Mouse (Mus musculus) frontal cortex, adult 2 months (tissue): Measurements from ENCODE around the gene Cdc25a. TPM values are rescaled to one million over a fixed set of nuclear protein-coding genes. Genes with fewer than 3 reads are reported as not detected.

Experiments used
- DNase-seq, 2 experiments: peaks; one replicate each; pipeline ENCODE4 v3.0.0; 2022; ENCODE audit warnings: low spot score in 1 of 2; ENCODE audit errors: extremely low spot score in 1 of 2
- polyA plus RNA-seq: library from polyadenylated mRNA; depleted of rRNA; stranded (reverse); fragments of >200 nt; gene quantifications from 2 replicates; pipeline ENCODE4 v1.2.3, GENCODE M21; 2012; rRNA removed

Cdc25a gene
- polyA plus RNA-seq, 1 experiment = 4.3 TPM

GRCm38 (mm10) chr9:109931257-109932171 is 56.1 kb downstream of the Cdc25a start, which contains the start of gene Map4:
Gene Map4, plus strand, starts transcription at chr9:109931460.
- peak; percentile 96 to 98 for DNase-seq

GRCm38 (mm10) chr9:109932361-109932755 is 57.0 kb downstream of the Cdc25a start:
- no peak for DNase-seq

GRCm38 (mm10) chr9:109932756-109933375 is 57.5 kb downstream of the Cdc25a start:
- peak; percentile 16 to 55 for DNase-seq

- no peak for DNase-seq
Measured at GRCm38 (mm10) chr9:109939401-109939800, 64.0 kb downstream of the Cdc25a start.

- DNase-seq = no peak
Measured at GRCm38 (mm10) chr9:109942796-109943195, 67.4 kb downstream of the Cdc25a start.

Other genes with a start within 250 kb of the Cdc25a start
- not detected in 2 replicates for gene Fbxw24, start 249.5 kb upstream of the Cdc25a start, polyA plus RNA-seq
- not detected in 2 replicates for gene Fbxw25, start 210.9 kb upstream of the Cdc25a start, polyA plus RNA-seq
- gene Fbxw18, start 172.9 kb upstream of the Cdc25a start, polyA plus RNA-seq = not detected in 2 replicates
- gene Fbxw26, start 129.5 kb upstream of the Cdc25a start, polyA plus RNA-seq = not detected in 2 replicates
- gene Fbxw27, start 84.9 kb upstream of the Cdc25a start, polyA plus RNA-seq = 0.12 TPM in 1 of 2 replicates, not detected in the other
- 0.64 and 0.67 TPM in 2 replicates for gene Spink8, start 63.3 kb upstream of the Cdc25a start, polyA plus RNA-seq
- gene Nme6, start 42.8 kb upstream of the Cdc25a start, polyA plus RNA-seq = 15.3 and 16.1 TPM in 2 replicates
- 0.22 and 0.61 TPM in 2 replicates for gene Camp, start 26.0 kb upstream of the Cdc25a start, polyA plus RNA-seq
- gene Map4, start 55.9 kb downstream of the Cdc25a start, polyA plus RNA-seq = 313 and 321 TPM in 2 replicates
- gene Smarcc1, start 242.1 kb downstream of the Cdc25a start, polyA plus RNA-seq = 32.6 and 33.6 TPM in 2 replicates
- 145 TPM in 2 replicates for gene Dhx30, start 242.3 kb downstream of the Cdc25a start, polyA plus RNA-seq